Mouse (Mus musculus) brain, adult 2 months (tissue): ENCODE results near the gene Tbx15.

Source experiments
- DNase-seq: peaks from one replicate; pipeline ENCODE4 v3.0.0; 2011; ENCODE audit warnings: low read depth, low spot score

Gene Tbx15

GRCm38 (mm10) chr3:99248831-99249550 lies 8.8 kb downstream of the Tbx15 start:
- DNase-seq: no peak

GRCm38 (mm10) chr3:99249551-99249870 lies 9.3 kb downstream of the Tbx15 start:
- no peak for DNase-seq

GRCm38 (mm10) chr3:99249906-99250305 lies 9.7 kb downstream of the Tbx15 start:
- no peak for DNase-seq

- DNase-seq: no peak
These were observed 11.3 kb downstream of the Tbx15 start for GRCm38 (mm10) chr3:99251271-99252165.

GRCm38 (mm10) chr3:99252461-99253091 lies 12.4 kb downstream of the Tbx15 start:
- DNase-seq: no peak

- no peak for DNase-seq
These were observed 12.9 kb downstream of the Tbx15 start for GRCm38 (mm10) chr3:99253092-99253488.

- DNase-seq: no peak
These were observed 13.6 kb downstream of the Tbx15 start for GRCm38 (mm10) chr3:99253497-99254451.

GRCm38 (mm10) chr3:99254559-99255151 lies 14.5 kb downstream of the Tbx15 start:
- no peak for DNase-seq

- no peak for DNase-seq
These were observed 15.5 kb downstream of the Tbx15 start for GRCm38 (mm10) chr3:99255411-99256365.

- DNase-seq: no peak
These were observed 16.2 kb downstream of the Tbx15 start for GRCm38 (mm10) chr3:99256366-99256750.

- DNase-seq: no peak
These were observed 16.6 kb downstream of the Tbx15 start for GRCm38 (mm10) chr3:99256766-99257165.

GRCm38 (mm10) chr3:99257586-99258577 lies 17.7 kb downstream of the Tbx15 start:
- DNase-seq: no peak

GRCm38 (mm10) chr3:99259741-99260270 lies 19.6 kb downstream of the Tbx15 start:
- DNase-seq: no peak

GRCm38 (mm10) chr3:99260395-99260794 lies 20.2 kb downstream of the Tbx15 start:
- no peak for DNase-seq

- no peak for DNase-seq
These were observed 21.2 kb downstream of the Tbx15 start for GRCm38 (mm10) chr3:99261371-99261791.

GRCm38 (mm10) chr3:99261986-99262385 lies 21.8 kb downstream of the Tbx15 start:
- DNase-seq: no peak

- DNase-seq: no peak
These were observed 23.3 kb downstream of the Tbx15 start for GRCm38 (mm10) chr3:99263471-99263903.

- no peak for DNase-seq
These were observed 24.5 kb downstream of the Tbx15 start for GRCm38 (mm10) chr3:99264695-99265094.
